Mouse (Mus musculus) bone marrow macrophage, adult 2 months (primary cell): Measurements from ENCODE around the gene Mtmr11.

ENCODE experiments used
- CTCF ChIP-seq: IDR thresholded peaks from 2 replicates; pipeline ENCODE4 v1.5.1; 2012; ENCODE audit warnings: low read depth, mild to moderate bottlenecking, low read length, moderate library complexity
- POLR2A ChIP-seq: IDR thresholded peaks from 2 replicates; pipeline ENCODE4 v1.6.1; 2012; ENCODE audit warnings: mild to moderate bottlenecking, low read depth, low read length, borderline replicate concordance

- no peak for TF ChIP-seq POLR2A
- TF ChIP-seq CTCF = no peak
Measured at GRCm38 (mm10) chr3:96155501-96155900, 6.3 kb upstream of the Mtmr11 start.
